In the genomic region with DNA sequence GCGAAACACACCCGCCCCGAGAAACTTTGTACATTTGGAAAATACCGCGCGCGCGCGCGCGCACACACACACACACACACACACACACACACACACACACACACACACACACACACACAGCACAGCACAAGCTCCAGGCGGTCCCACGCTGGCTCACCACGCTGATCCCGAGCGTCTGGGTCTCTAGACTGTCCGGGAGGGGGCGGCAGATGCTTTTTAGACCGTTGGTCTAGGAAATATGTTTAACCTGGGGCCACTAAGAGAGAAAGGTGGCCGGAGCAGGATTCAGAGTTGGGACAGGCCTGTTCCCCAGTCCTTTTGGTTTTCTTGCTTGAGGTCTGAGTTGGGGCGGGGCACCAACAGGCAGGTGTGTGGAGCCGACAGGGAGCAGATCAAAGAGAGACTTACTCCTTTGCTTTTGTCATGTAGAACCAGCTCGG, we compare ENCODE assay signal across 8 mouse cellular contexts. TPM values are rescaled to one million over a fixed set of nuclear protein-coding genes. Genes with fewer than 3 reads are reported as not detected.
DNase-seq lines count a peak whose midpoint lies in the region; ATAC-seq and TF ChIP-seq lines count a peak whose summit lies in the region.

No protein-coding gene starts in this region.

- peak overlapping the region; percentile 71 for H3K4me2 ChIP-seq in lung, embryonic 15.5 days

- peak overlapping the region; percentile 19; the same call in 1 of the 2 replicates for H3K4me3 ChIP-seq in left cerebral cortex, adult 2 months
- peak overlapping the region; percentile 31 for H3K4me3 ChIP-seq in bone marrow macrophage, adult 2 months (ENCODE audit: insufficient read depth, low read length)
- H3K4me3 ChIP-seq in kidney, adult 2 months (ENCODE audit: insufficient read depth, low read depth, low read length) = peak overlapping the region; percentile 27
- peak overlapping the region; percentile 33 for H3K4me3 ChIP-seq in lung, embryonic 15.5 days

- no peaks in the 10 kb centered on the region for H3K9me3 ChIP-seq in lung, embryonic 15.5 days

- no peaks in the 10 kb centered on the region for H3K36me3 ChIP-seq in kidney, adult 2 months (ENCODE audit: control insufficient read depth, insufficient read depth, low read length)
- H3K36me3 ChIP-seq in lung, embryonic 15.5 days = no peaks in the 10 kb centered on the region

- peak; percentile 31 for TF ChIP-seq CTCF in left cerebral cortex, adult 2 months (IDR thresholded peaks at IDR 0.05)
- no peak for TF ChIP-seq CTCF in bone marrow macrophage, adult 2 months (IDR thresholded peaks at IDR 0.05; ENCODE audit: low read depth, low read length)
- TF ChIP-seq CTCF in kidney, adult 2 months (conservative IDR thresholded peaks at IDR 0.05; ENCODE audit: insufficient read depth, insufficient read length, low read depth, low read length) = peak; percentile 57

- no peak overlapping the region for H3K27ac ChIP-seq in left cerebral cortex, adult 2 months
- H3K27ac ChIP-seq in bone marrow macrophage, adult 2 months (ENCODE audit: insufficient read depth, low read depth, low read length) = no peak overlapping the region
- no peak overlapping the region for H3K27ac ChIP-seq in kidney, adult 2 months (ENCODE audit: insufficient read depth, low read depth, low read length)
- H3K27ac ChIP-seq in lung, embryonic 15.5 days = no peak overlapping the region

- H3K27me3 ChIP-seq in kidney, adult 2 months (replicated peaks; ENCODE audit: control insufficient read depth, insufficient read depth, low read length) = no peaks in the 10 kb centered on the region
- H3K27me3 ChIP-seq in lung, embryonic 15.5 days = no peaks in the 10 kb centered on the region

- WGBS in kidney, adult 2 months = 5% methylated on average over 23 of the region's 23 CpGs
- 3% methylated on average over 15 of the region's 23 CpGs for WGBS in lung, embryonic 15.5 days

- no peak for DNase-seq in left cerebral cortex, adult 2 months (ENCODE audit: extremely low spot score in 1 of 2, low spot score in 2 of 2)
- DNase-seq in left cerebral cortex, adult 11 months (ENCODE audit: low spot score) = no peak
- peak; percentile 46 to 67 for DNase-seq in gastrocnemius, postnatal 4 days (ENCODE audit: low spot score in 2 of 2)
- peak; percentile 84 for DNase-seq in kidney, adult 2 months
- DNase-seq in retina, embryonic 14.5 days (ENCODE audit: low spot score) = peak; percentile 81
- DNase-seq in layer of hippocampus, adult 9-11 months = no peak

- intact Hi-C loops in left cerebral cortex, adult 2 months (cut with DNase I) = no loop called here

- peak overlapping the region; percentile 27 for H3K9ac ChIP-seq in lung, embryonic 15.5 days

- no peak for TF ChIP-seq POLR2A in bone marrow macrophage, adult 2 months (IDR thresholded peaks at IDR 0.05; ENCODE audit: borderline replicate concordance, low read depth, low read length)
- TF ChIP-seq POLR2A in kidney, adult 2 months (IDR thresholded peaks at IDR 0.05; ENCODE audit: low read depth, low read length) = no peak

- H3K4me1 ChIP-seq in bone marrow macrophage, adult 2 months (ENCODE audit: control insufficient read depth, insufficient read depth, low read length) = peaks cover 13% of the 10 kb centered on the region
- peaks cover 5% of the 10 kb centered on the region; the same call in 1 of the 2 replicates for H3K4me1 ChIP-seq in kidney, adult 2 months (ENCODE audit: control insufficient read depth, insufficient read depth, low read length)
- peaks cover 47% of the 10 kb centered on the region for H3K4me1 ChIP-seq in lung, embryonic 15.5 days

- no peak for ATAC-seq in lung, embryonic 15.5 days (ENCODE audit: borderline replicate concordance, extremely low read depth, low FRiP score, low TSS enrichment)

RNA-seq across cellular contexts. Expression of a gene that starts 30.4 kb away (rescaled TPM):
- total RNA-seq in left cerebral cortex, adult 2 months (2021) = 10 to 100 TPM; 35.9 to 40.4 TPM
- polyA plus RNA-seq in bone marrow macrophage, adult 2 months (2012; ENCODE audit: insufficient read depth, insufficient read length, missing spikeins) = 30.7 and 34.3 TPM in 2 replicates
- 10 to 100 TPM; 18.4 to 19.5 TPM for total RNA-seq in gastrocnemius, postnatal 4 days (2021)
- 38.6 and 47.8 TPM in 2 replicates for polyA plus RNA-seq in kidney, adult 2 months (2012; rRNA removed)
- polyA plus RNA-seq in lung, embryonic 15.5 days (2015; fragmentation: Nextera tagmentation; extraction: Ambion mirVana) = 4.5 and 4.6 TPM in 2 replicates

RNA-seq across cellular contexts. Expression of a gene that starts 31.6 kb away (rescaled TPM):
- 10 to 100 TPM; 39.9 to 40.9 TPM for total RNA-seq in left cerebral cortex, adult 2 months (2021)
- polyA plus RNA-seq in bone marrow macrophage, adult 2 months (2012; ENCODE audit: insufficient read depth, insufficient read length, missing spikeins) = 67.6 and 71.2 TPM in 2 replicates
- total RNA-seq in gastrocnemius, postnatal 4 days (2021) = 10 to 100 TPM; 56.3 to 63.4 TPM
- 65.7 and 66.6 TPM in 2 replicates for polyA plus RNA-seq in kidney, adult 2 months (2012; rRNA removed)
- 42.8 and 43.6 TPM in 2 replicates for polyA plus RNA-seq in lung, embryonic 15.5 days (2015; fragmentation: Nextera tagmentation; extraction: Ambion mirVana)

Comparison
In these comparisons a context has a peak if more than half of its experiments do, and no peak if none do; other contexts are left out.
1. DNase-seq: peak in gastrocnemius, postnatal 4 days (2 of 2), kidney, adult 2 months (single experiment) and retina, embryonic 14.5 days (single experiment); none in left cerebral cortex, adult 2 months (0 of 2), left cerebral cortex, adult 11 months (single experiment) and layer of hippocampus, adult 9-11 months (single experiment).
2. Peak in every context shown above with its lines, with median percentiles within 50 percentile points of each other: H3K4me3 ChIP-seq.